Mouse (Mus musculus): ENCODE data around the gene Dmac1.
"Not testable (repeated sequence)": the region's sequence is repeated elsewhere in the genome, so short reads cannot be mapped to it uniquely, and the experiment has no call there.

The Dmac1 gene

DNA sequence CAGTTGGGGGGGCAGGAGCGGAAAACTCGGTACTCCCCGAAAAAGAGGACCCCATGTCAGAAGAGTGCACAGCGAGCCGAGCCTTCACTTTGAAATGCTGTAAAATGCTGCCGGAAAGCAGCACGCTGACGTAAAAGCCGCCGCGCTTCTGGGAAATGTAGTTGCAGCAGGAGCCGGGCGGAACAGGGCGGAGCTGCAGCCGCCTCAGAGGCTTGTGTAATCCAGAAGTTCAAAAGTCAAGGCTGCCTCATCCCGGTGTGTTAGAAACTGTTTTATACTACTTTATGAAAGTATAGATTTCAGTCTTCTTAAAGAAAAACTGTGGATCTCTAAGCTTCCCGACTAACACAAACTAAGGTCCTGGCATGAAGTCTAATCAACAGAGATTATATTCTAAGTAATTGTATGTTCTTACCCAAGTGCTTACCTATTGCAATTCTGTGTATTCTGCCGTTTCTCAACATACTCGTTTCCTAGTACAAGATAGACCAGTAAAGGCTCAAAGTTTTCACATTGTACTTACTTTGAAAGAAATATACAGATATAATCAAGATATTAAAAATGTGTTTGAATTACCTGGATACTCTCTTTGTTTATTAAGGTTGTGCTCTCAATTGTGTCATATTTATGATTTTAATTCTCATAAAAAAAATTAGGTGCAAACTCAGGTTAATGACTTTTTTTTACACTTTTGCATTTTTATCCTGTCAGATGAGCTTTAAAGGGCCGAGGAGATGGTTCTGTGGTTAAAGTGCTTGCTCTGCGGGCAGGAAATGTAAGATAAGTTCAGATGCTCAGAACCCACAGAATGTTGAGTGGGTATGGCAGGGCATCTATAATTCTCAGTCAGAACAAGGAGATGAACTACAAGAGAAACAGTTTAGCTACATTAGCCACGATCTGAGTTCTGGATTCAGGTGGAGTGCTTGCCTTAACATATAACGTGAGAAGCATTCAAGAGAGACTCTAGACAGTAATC is at the start of gene Dmac1:
TSS of gene Dmac1 (minus strand) at position 109 of the 979 bp plus-strand sequence.
- in situ Hi-C loops (cut with MboI, MseI), result loop anchor here (10.0 kb wide), 1 partner anchor 1024 kb away; no protein-coding TSS in a partner anchor

DNA sequence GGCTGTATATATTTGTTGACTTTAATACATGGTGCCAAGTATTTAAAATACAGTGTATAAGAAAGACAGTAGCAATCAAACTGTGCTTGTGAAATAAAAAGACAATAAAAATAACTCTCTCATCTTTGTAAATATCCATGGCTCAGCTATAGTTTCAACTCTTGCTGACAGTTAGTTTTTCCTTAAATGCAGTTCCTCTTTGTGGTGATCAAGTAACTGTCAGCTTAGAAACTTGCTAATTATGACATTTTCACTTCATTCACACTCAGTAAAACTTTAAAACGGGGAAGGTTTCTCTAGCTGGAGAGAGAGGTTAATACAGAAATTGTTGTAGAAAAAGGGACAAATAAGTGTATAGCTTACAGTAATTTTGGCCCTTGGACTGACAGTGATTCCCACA is 37.3 kb upstream of the Dmac1 start:
- in situ Hi-C loops (cut with MboI, MseI), result no loop called here

DNA sequence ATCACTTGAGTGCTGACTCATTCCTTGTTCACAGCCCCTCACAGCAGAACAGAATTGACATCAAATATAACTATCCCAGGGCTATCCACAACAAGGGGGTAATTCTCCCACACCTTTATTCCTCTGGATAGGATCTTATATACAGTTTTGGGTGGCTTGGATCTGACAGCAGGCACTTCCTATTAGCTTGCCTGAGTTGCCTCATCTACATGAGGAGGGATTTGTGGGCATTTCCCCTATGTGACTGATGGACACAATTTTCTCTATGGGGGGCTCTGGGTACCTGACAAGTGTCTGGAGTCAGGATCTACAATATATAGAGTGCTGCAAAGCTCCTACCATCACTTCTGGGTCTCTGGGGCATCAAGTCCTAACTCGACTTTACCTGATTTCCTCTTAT is 36.9 kb upstream of the Dmac1 start:
- in situ Hi-C loops (cut with MboI, MseI), result no loop called here

DNA sequence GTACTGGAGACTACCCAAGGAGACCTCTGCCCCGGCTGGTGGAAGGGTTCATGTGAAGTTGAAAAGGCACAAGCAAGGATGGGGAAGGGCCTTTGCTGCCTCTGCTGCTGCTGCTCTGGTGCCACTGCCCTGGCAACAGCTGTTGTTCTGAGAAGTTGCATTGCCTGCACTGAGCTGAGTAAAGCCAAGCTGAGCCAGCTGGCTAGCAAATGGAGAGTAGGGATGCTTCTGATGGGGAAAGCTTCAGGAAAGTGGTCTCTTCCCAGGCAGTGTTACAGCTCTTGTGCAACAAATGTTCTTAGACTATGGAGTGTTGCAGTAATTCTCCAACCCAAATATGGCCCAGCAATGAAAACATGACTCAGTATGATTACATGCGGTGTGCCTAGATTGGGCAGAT is 33.8 kb upstream of the Dmac1 start:
- in situ Hi-C loops (cut with MboI, MseI), result no loop called here

DNA sequence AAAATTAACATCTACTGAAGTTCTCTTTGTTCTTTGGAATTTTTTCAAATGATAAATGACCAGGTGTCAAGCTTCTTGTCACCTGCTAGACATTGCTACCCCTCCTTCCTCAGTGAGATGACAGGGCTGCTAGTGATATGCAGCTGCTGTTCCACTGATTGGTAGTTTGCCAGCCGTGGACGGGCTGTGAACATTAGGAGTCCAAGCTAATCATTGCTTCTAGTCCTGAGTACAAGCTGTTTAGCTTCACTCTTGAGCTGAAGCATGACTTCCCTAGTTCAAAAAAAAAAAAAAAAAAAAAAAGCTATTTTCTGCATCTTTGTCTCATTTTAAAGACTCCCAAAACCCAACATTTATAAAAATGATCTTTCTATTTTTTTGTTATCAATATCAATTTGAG is 33.2 kb upstream of the Dmac1 start:
- in situ Hi-C loops (cut with MboI, MseI), result no loop called here

DNA sequence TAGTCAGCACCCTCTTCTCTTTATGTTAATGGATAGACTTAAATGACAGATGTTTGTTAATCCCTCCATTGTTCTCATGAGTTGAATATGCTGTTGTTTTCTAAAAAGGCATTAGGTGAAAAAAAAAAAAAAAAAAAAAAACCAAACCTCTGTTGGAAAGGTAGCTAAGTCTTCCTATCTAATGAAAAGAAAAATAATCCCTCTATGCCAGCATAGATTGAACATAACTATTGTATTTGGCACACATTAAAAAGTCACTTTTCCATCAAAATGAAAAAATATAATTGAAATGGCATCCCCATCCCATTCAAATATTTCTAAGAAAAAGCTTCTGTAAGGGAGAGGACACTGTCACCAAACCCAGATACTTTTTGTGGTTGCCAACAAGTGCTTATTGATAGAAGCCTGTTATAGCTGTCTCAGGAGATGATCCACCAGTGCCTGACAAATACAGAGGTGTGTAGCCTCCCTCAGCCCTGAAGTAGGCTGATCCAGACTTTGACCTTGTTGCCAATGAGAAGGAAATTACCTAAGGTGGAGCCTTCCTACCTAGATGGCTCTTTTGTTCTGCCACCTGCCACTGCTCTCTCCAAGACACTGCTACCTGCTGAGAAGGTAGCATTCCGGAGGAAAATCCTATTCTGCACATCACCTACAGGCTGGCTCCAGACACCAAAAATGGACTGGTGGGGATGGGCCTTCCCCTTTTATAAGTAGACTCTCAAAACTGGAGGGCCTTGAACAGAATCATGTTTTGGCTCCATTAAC is 22.3 kb upstream of the Dmac1 start:
- in situ Hi-C loops (cut with MboI, MseI), result no loop called here

DNA sequence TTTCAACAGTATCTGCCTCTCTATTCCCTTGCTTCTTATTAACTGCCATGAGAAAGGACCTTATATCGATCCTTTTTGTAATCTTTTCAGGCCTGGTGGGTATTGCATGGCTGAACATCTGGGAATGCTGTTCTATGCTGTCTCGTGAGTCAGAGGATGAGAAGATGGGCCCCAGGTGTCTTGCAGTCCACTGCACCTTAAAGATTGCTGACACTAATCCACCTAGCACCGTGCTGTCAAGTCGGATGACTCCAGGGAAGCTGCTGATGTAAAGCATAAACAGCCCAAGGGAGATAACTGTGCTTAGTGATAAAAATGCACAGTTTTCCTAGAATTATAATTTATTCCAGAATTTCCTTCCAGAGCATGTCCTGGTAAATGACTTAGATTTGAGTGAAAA is 14.2 kb upstream of the Dmac1 start:
- in situ Hi-C loops (cut with MboI, MseI), result no loop called here

DNA sequence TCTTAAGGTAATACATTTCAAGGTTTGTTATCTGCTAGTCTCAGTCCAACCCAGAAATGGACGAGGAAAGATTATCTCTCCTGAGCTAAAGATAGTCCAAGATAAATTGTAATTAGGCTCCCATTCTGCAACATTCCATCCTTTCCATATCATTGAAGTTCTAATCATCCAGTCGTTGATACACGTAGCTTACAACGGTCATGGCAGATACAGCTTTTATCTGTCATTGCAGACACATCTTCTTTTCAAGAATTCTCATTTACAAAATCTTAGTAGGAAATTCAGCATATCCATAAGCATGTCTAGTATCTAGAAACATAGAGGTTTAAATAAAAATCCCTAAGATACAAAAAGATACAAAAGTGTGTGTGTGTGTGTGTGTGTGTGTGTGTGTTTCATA is 13.0 kb upstream of the Dmac1 start:
- in situ Hi-C loops (cut with MboI, MseI), result no loop called here

DNA sequence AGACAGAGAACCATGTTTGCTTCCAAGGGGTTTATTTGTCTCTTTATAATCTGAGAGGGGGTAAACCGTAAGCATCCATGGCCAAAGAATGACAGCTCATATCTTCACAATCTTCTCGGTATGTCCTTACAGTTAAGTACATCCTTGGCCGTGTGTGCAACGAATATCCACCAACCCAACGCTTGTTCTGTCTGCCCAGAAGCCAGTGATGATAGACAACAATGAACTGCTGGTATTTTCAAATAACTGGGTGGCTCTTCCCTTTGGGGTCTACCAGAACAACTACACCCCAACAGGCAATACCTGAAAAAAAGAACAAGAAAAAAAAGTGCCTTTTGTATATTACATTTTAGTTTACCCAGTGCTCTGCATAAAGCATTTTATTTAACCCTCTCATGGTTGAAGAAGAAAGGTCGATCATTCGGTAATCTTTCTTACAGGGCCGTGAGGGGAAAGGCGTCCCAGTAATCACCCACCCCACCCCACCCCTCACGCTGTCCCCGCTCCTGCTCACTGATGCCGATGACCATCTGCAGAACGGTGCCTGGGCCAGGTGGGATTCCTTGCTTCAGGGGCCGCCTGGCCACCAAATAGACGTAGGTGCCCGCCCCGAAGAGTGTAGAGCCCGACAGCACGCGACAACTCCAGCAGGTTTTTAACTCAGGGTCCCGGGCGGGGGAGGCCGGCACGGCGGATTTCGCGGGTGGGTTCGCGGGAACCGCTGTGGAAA is 473 bp downstream of the Dmac1 start:
- in situ Hi-C loops (cut with MboI, MseI), result loop anchor here (10.0 kb wide), 1 partner anchor 1023 kb away; no protein-coding TSS in a partner anchor

DNA sequence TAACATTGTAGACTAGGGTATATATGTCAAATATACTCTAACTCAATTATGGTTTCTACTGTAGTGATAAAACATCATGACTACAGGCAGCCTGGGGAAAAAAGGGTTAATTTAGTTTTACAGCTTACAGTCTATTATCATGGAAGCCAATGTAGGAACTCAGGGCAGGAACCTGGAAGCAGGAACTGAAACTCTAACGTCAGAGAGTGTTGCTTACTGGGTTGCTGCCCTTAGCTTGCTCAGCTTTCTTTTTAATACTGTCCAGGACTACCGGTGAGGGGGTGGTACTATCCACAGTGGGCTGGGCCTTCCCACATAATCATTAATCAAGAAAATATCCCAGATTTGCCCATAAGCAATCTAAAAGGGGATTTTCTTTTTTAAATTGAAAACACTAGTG is 2.4 kb downstream of the Dmac1 start:
- in situ Hi-C loops (cut with MboI, MseI), result loop anchor here (10.0 kb wide), 1 partner anchor 1021 kb away; no protein-coding TSS in a partner anchor

DNA sequence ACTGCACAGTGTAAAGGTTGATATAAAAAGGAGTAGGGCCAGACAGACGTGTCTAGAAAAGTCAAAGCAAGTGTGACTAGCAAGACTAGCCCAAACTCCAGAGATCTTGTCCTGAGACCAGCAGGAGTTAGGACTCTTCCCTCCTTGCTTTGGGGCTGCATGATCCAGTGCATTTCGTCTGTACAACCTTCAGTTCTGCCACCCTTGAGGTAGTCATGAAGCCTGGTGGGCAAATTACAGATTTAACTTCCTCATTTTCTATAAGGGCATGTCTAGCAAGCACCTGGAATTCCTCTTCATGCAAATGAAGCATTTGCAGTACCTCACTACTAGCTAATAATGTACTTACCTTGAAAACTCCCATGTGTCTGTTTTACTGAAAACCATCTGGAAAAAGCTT is 10.2 kb downstream of the Dmac1 start:
- in situ Hi-C loops (cut with MboI, MseI), result no loop called here

DNA sequence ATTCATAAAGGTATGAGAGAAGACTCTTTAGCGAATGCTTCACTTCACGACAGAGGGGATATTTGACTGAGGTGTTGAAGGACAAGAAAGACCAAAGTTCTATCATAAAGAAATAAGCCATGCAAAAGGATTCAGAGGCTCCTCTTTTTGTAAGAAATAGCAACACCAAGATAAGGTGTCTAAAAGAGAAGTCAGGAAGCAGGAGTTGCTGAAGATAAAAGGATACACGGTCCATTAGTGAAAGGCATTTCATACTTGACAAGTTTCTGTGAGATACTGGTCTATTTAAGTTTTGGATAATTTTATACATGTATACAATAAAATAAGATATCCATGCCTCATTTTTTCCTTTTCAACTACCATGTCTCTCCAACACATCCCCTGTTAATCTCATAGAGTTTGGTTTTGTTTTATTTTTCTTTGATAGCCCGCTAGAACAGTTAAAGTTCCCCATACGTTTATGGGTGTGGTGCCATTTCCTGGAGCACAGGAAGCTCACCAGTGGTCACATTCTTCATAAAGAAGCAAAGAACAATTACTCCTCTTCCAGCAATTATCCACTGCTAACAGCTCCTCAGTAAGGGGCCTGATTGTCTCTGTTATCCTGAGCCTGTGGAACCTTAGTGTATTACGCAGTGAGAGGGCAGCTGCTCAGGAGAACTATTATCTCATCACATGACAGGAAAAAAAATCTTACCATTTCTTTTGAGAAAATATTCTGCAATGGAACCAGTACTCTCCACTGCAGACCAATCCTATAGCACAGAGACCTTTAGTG is 11.1 kb downstream of the Dmac1 start:
- in situ Hi-C loops (cut with MboI, MseI), result no loop called here

DNA sequence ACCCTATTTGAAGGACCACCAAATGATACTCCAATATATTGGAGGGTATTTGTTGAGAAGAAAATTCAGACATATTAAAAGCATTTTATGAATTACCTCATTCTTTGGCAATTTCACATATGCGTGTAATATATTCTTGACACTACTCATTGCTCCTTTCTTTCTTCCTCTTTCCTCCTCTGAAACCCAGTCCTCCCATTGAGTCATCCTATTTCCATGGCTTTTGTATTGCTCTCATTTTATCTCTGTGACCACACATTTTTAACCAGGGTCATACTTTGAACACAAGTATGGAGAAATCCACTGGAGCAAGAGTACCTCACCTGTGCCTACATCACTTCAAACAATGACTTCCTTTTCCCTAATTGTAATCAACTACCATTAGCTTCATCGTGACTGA is 13.9 kb downstream of the Dmac1 start:
- in situ Hi-C loops (cut with MboI, MseI), result no loop called here

DNA sequence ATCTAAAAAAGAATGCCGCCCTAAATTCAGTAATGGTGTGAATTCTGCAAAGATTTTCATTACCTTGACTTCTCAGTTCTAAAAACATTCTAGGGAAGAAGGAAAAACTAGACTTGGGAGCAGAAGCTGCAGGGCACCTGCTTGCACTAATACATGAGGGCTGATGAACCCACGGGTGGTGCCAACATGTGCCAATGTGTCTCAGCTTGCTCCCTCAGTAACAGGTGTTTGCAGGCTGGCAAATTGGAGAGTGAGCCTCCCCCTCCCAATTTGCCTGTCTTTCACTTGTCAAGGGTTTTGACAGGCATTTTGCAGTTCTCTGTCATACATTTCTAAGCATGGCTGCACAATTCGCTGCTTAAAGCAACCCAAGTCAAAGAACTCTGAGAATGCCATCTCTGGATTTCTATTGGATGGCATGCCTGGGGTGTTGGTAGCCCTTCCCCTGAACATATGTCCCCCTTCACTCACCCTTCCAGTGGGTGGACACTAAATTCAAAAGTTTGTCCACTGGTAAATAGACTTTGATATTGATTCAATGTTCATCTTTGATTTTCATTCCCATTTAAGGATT is 14.5 kb downstream of the Dmac1 start:
- in situ Hi-C loops (cut with MboI, MseI), result no loop called here

DNA sequence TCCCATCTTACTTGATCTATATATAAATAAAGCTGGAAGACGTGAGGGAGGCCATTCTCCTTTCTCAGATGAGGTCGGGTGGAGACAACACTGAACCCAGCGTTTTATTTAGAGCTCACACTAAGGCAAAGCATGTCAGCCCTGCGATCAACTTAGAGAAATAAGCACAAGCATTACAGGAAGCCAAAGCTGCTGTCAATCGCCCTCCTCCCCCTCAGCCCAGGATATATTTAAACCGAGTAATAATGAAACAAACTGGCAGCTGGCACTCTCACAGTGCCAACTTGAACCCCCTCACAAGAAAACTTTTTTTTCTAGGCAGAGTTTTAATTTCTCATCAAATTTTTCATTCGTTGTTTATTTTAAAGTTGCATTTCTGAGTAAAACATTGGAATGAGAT is 15.7 kb downstream of the Dmac1 start:
- in situ Hi-C loops (cut with MboI, MseI), result no loop called here

DNA sequence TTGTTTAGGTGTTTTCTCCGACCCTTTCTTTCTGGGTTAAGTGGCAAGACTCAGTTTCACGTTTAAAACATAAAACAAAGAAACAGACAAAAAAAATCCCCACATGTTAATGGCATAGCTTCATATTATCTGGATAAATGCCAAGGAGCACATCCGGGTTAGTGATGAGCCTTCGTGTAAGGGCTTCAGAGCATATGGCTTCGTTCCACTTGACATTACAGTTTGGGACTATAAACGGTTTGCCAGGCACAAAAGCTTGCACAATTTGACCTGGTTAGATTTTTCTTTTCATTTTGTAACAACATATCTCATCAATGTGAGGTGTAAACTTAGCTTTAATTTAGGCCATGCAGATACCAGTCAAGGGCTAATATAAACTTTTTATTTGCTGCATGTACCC is 17.9 kb downstream of the Dmac1 start:
- in situ Hi-C loops (cut with MboI, MseI), result no loop called here

DNA sequence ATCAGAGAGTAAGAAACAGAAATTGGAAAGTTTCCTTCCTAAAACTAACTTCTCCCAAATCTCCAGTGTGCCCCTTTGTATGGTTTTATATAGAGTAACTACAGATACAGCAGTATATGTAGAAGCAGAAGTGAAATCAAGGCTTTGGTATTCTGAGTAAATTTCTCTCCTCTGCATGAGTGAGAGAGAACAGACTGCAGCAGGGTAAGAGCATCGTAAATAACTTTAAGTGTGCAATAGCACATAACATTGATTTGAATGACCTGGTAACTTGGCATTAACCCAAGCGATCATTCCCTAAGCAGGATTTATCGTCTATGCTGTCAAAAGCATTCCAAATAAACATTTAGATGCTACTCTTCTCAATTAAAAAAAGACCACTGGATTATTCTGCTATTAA is 18.7 kb downstream of the Dmac1 start:
- in situ Hi-C loops (cut with MboI, MseI), result no loop called here

DNA sequence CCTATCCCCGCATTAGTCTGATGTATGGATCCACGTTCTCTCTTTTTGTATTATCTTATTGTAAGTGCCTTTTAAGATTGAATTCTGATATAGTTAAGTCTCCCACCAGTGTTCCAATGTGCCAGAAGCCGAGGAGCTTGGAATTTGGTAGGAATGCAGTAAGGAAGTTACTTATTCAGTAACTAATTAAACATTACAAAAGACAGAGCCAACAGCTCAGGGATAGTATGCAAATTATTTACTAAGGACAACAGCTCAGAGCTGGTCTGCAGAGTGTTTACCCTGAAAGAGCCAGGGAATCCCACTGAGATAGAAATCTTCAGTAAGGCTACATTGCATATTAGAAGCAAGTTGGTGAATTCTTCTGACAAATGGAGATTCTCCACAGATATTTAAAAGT is 43.5 kb downstream of the Dmac1 start:
- in situ Hi-C loops (cut with MboI, MseI), result not testable (repeated sequence)
